Mouse (Mus musculus): ENCODE results near the gene Rasgrp2. TPM values are rescaled to one million over a fixed set of nuclear protein-coding genes. Genes with fewer than 3 reads are reported as not detected.

The Rasgrp2 gene
- polyA plus RNA-seq, 2 experiments, result 27.5 to 27.6 TPM

DNA sequence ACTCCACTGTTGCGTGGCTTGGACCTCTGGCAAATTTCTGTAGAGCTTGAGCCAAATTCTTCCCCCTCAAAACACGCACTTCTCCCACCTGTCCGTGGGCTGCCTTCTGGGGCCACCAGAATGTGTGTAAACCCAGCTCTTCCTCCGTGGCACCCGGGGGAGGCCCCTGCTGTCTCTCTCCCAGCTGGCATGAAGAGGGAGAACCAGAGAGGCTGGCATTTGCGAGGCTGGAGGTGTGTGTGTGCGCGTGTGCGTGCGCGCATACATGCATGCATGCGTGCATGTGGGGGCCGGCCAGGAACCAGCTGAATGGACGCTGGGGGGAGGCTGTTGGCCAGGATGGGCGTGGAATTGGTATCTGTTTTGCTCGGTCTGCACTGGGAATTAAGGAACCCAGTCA lies 24.1 kb downstream of the Rasgrp2 start:
- DNase-seq (ENCODE audit: low spot score) (no peak), ATAC-seq (ENCODE audit: low FRiP score, low read depth) (no peak)
- peaks cover 5% of the 10 kb centered on the region for H3K4me1 ChIP-seq (ENCODE audit: control insufficient read depth, insufficient read depth, low read length)
- H3K27me3 ChIP-seq (ENCODE audit: control insufficient read depth, insufficient read depth, low read length), result peaks cover 66% of the 10 kb centered on the region
- H3K36me3 ChIP-seq (ENCODE audit: control insufficient read depth, insufficient read depth, low read length), result no peaks in the 10 kb centered on the region
- no peaks in the 10 kb centered on the region for H3K9me3 ChIP-seq (ENCODE audit: control insufficient read depth, low read length)
- TF ChIP-seq POLR2A (IDR thresholded peaks at IDR 0.05; ENCODE audit: borderline replicate concordance, extremely low read depth, insufficient read depth, insufficient read length), result no peak
- no peak overlapping the region for H3K4me3 ChIP-seq (replicated peaks; ENCODE audit: low read length)
- no peak overlapping the region for H3K27ac ChIP-seq (replicated peaks; ENCODE audit: low read depth, low read length)
- no peak overlapping the region for H3K4me2 ChIP-seq (replicated peaks; ENCODE audit: low read depth, low read length, severe bottlenecking)
- H3K9ac ChIP-seq (ENCODE audit: low read depth, low read length, severe bottlenecking), result no peak overlapping the region
- WGBS, result 81% methylated on average over 16 of the region's 16 CpGs

GRCm38 (mm10) chr19:6424137-6424881 lies 25.2 kb downstream of the Rasgrp2 start:
- H3K27ac ChIP-seq (replicated peaks; ENCODE audit: low read depth, low read length), result no peak overlapping the region
- no peaks in the 10 kb centered on the region for H3K9me3 ChIP-seq (ENCODE audit: control insufficient read depth, low read length)
- WGBS, result 59% methylated on average over 8 of the region's 8 CpGs
- H3K27me3 ChIP-seq (ENCODE audit: control insufficient read depth, insufficient read depth, low read length), result peaks cover 66% of the 10 kb centered on the region
- H3K4me3 ChIP-seq (replicated peaks; ENCODE audit: low read length), result no peak overlapping the region
- H3K4me2 ChIP-seq (replicated peaks; ENCODE audit: low read depth, low read length, severe bottlenecking), result no peak overlapping the region
- no peak overlapping the region for H3K9ac ChIP-seq (ENCODE audit: low read depth, low read length, severe bottlenecking)
- no peak for TF ChIP-seq POLR2A (IDR thresholded peaks at IDR 0.05; ENCODE audit: borderline replicate concordance, extremely low read depth, insufficient read depth, insufficient read length)
- no peak for DNase-seq (ENCODE audit: low spot score)
- H3K4me1 ChIP-seq (ENCODE audit: control insufficient read depth, insufficient read depth, low read length), result peaks cover 11% of the 10 kb centered on the region
- ATAC-seq (ENCODE audit: low FRiP score, low read depth), result no peak
- H3K36me3 ChIP-seq (ENCODE audit: control insufficient read depth, insufficient read depth, low read length), result no peaks in the 10 kb centered on the region

GRCm38 (mm10) chr19:6425595-6425994 lies 26.5 kb downstream of the Rasgrp2 start:
- no peak for TF ChIP-seq POLR2A (IDR thresholded peaks at IDR 0.05; ENCODE audit: borderline replicate concordance, extremely low read depth, insufficient read depth, insufficient read length)
- ATAC-seq (ENCODE audit: low FRiP score, low read depth) (no peak), DNase-seq (ENCODE audit: low spot score) (no peak)
- H3K4me1 ChIP-seq (ENCODE audit: control insufficient read depth, insufficient read depth, low read length), result peaks cover 11% of the 10 kb centered on the region
- no peak overlapping the region for H3K27ac ChIP-seq (replicated peaks; ENCODE audit: low read depth, low read length)
- H3K36me3 ChIP-seq (ENCODE audit: control insufficient read depth, insufficient read depth, low read length), result no peaks in the 10 kb centered on the region
- no peaks in the 10 kb centered on the region for H3K9me3 ChIP-seq (ENCODE audit: control insufficient read depth, low read length)
- no peak overlapping the region for H3K4me3 ChIP-seq (replicated peaks; ENCODE audit: low read length)
- H3K4me2 ChIP-seq (replicated peaks; ENCODE audit: low read depth, low read length, severe bottlenecking), result no peak overlapping the region
- 39% methylated on average over 4 of the region's 5 CpGs for WGBS
- no peak overlapping the region for H3K9ac ChIP-seq (ENCODE audit: low read depth, low read length, severe bottlenecking)
- peaks cover 65% of the 10 kb centered on the region for H3K27me3 ChIP-seq (ENCODE audit: control insufficient read depth, insufficient read depth, low read length)

DNA sequence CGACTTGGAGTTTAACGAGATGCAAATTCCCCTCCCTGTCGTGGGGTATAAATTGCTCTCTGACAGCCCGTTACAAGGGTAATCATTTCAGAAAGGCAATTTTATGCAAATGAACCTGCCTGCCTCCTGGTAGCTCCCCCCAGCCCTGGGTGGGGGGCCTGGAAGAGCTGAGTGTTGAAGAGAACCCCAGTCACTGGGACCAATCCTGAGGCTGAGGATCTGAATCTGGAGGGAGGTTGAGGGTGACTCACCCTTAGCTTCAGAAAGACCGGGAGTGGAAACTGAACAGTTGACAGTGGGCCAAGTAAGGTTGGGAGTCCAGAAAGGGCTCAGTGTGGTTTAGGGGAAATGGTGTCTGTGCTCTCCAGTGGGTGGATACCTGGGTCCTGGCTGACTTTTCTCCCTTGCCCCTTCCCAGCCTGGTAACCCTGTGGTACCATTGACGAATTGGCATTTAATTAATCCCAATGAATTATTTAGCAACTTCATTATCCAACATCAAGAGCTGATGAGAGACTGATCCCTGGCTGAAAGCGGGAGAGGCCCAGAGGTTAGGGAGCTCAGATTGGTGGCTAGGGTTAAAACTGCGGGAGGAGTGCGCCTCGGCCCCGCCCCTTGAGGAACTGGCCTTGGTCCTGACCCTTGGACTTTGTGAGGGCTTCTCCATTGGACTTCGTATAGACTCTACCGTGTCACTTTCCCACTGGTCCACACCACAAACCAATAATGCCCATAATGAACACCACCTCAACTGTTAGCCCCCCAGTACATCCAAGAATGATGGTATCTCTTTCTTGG lies 27.8 kb downstream of the Rasgrp2 start:
- no peak overlapping the region for H3K4me3 ChIP-seq (replicated peaks; ENCODE audit: low read length)

GRCm38 (mm10) chr19:6427653-6428434 lies 28.7 kb downstream of the Rasgrp2 start:
- Histone ChIP-seq H3K4me1 (ENCODE audit: control insufficient read depth, insufficient read depth, low read length) (peaks cover 11% of the 10 kb centered on the region), H3K27me3 (ENCODE audit: control insufficient read depth, insufficient read depth, low read length) (peaks cover 62% of the 10 kb centered on the region), H3K36me3 (ENCODE audit: control insufficient read depth, insufficient read depth, low read length) (no peaks in the 10 kb centered on the region), H3K4me2 (replicated peaks; ENCODE audit: low read depth, low read length, severe bottlenecking) (peak overlapping the region; percentile 54), H3K4me3 (replicated peaks; ENCODE audit: low read length) (peak overlapping the region; percentile 34), H3K27ac (replicated peaks; ENCODE audit: low read depth, low read length) (no peak overlapping the region), H3K9me3 (ENCODE audit: control insufficient read depth, low read length) (no peaks in the 10 kb centered on the region), H3K9ac (ENCODE audit: low read depth, low read length, severe bottlenecking) (no peak overlapping the region)
- WGBS, result under 1% methylated on average over 53 of the region's 94 CpGs
- ATAC-seq (ENCODE audit: low FRiP score, low read depth) (no peak), DNase-seq (ENCODE audit: low spot score) (peak; percentile 54)
- no peak for TF ChIP-seq POLR2A (IDR thresholded peaks at IDR 0.05; ENCODE audit: borderline replicate concordance, extremely low read depth, insufficient read depth, insufficient read length)

More for the DNA sequence above, 27.8 kb downstream of the Rasgrp2 start:
- Histone ChIP-seq H3K4me2 (replicated peaks; ENCODE audit: low read depth, low read length, severe bottlenecking) (no peak overlapping the region), H3K4me1 (ENCODE audit: control insufficient read depth, insufficient read depth, low read length) (peaks cover 11% of the 10 kb centered on the region), H3K27me3 (ENCODE audit: control insufficient read depth, insufficient read depth, low read length) (peaks cover 62% of the 10 kb centered on the region), H3K27ac (replicated peaks; ENCODE audit: low read depth, low read length) (no peak overlapping the region), H3K9me3 (ENCODE audit: control insufficient read depth, low read length) (no peaks in the 10 kb centered on the region), H3K9ac (ENCODE audit: low read depth, low read length, severe bottlenecking) (no peak overlapping the region), H3K36me3 (ENCODE audit: control insufficient read depth, insufficient read depth, low read length) (no peaks in the 10 kb centered on the region)
- 18% methylated on average over 13 of the region's 13 CpGs for WGBS
- DNase-seq (ENCODE audit: low spot score) (peak; percentile 50), ATAC-seq (ENCODE audit: low FRiP score, low read depth) (no peak)
- TF ChIP-seq POLR2A (IDR thresholded peaks at IDR 0.05; ENCODE audit: borderline replicate concordance, extremely low read depth, insufficient read depth, insufficient read length), result no peak
